Mouse (Mus musculus): Measurements from ENCODE around the gene Ifi35. TPM values are rescaled to one million over a fixed set of nuclear protein-coding genes. Genes with fewer than 3 reads are reported as not detected.

Gene Ifi35
- polyA plus RNA-seq, 1 experiment from 2014 or later = 2.2 TPM

- no peaks in the 10 kb centered on the region for H3K27me3 ChIP-seq
- WGBS = 95% methylated on average over 10 of the region's 10 CpGs
These were observed 3.3 kb downstream of the Ifi35 start for GRCm38 (mm10) chr11:101451536-101451935.

GRCm38 (mm10) chr11:101452093-101452774 is 4.0 kb downstream of the Ifi35 start:
- no peak for ATAC-seq (ENCODE audit: low FRiP score)
- no peak overlapping the region for H3K4me3 ChIP-seq (replicated peaks)
- peaks cover 2% of the 10 kb centered on the region; the same call in 1 of the 2 replicates for H3K36me3 ChIP-seq (replicated peaks)
- H3K27me3 ChIP-seq = no peaks in the 10 kb centered on the region
- H3K27ac ChIP-seq = no peak overlapping the region
- H3K9ac ChIP-seq = no peak overlapping the region
- no peaks in the 10 kb centered on the region for H3K9me3 ChIP-seq
- H3K4me2 ChIP-seq = no peak overlapping the region
- 73% methylated on average over 10 of the region's 10 CpGs for WGBS
- peaks cover 9% of the 10 kb centered on the region for H3K4me1 ChIP-seq

More at GRCm38 (mm10) chr11:101451536-101451935, 3.3 kb downstream of the Ifi35 start:
- no peaks in the 10 kb centered on the region for H3K9me3 ChIP-seq
- H3K4me1 ChIP-seq = peaks cover 9% of the 10 kb centered on the region
- ATAC-seq (ENCODE audit: low FRiP score) = no peak
- no peaks in the 10 kb centered on the region for H3K36me3 ChIP-seq (replicated peaks)
- no peak overlapping the region for H3K4me3 ChIP-seq (replicated peaks)
- H3K4me2 ChIP-seq = no peak overlapping the region
- H3K27ac ChIP-seq = no peak overlapping the region
- no peak overlapping the region for H3K9ac ChIP-seq

GRCm38 (mm10) chr11:101454702-101455101 is 6.5 kb downstream of the Ifi35 start:
- peak; percentile 55; the same call in 1 of the 2 replicates for ATAC-seq (ENCODE audit: low FRiP score)
- no peaks in the 10 kb centered on the region for H3K9me3 ChIP-seq
- H3K4me2 ChIP-seq = peak overlapping the region; percentile 6; the same call in 1 of the 2 replicates
- H3K27ac ChIP-seq = peak overlapping the region; percentile 21
- no peak overlapping the region for H3K9ac ChIP-seq
- peaks cover 9% of the 10 kb centered on the region for H3K4me1 ChIP-seq
- no peaks in the 10 kb centered on the region for H3K27me3 ChIP-seq
- 23% methylated on average over 6 of the region's 6 CpGs for WGBS
- peaks cover 22% of the 10 kb centered on the region for H3K36me3 ChIP-seq (replicated peaks)
- H3K4me3 ChIP-seq (replicated peaks) = no peak overlapping the region

- no peak for ATAC-seq (ENCODE audit: low FRiP score)
- Histone ChIP-seq H3K4me3 (replicated peaks) (no peak overlapping the region), H3K27ac (no peak overlapping the region), H3K36me3 (replicated peaks) (peaks cover 31% of the 10 kb centered on the region), H3K27me3 (no peaks in the 10 kb centered on the region), H3K4me1 (peaks cover 13% of the 10 kb centered on the region), H3K9me3 (no peaks in the 10 kb centered on the region), H3K4me2 (no peak overlapping the region), H3K9ac (no peak overlapping the region)
- WGBS = 94% methylated on average over 7 of the region's 7 CpGs
These were observed 7.4 kb downstream of the Ifi35 start for GRCm38 (mm10) chr11:101455627-101456026.

- Histone ChIP-seq H3K4me3 (replicated peaks) (no peak overlapping the region), H3K27ac (no peak overlapping the region), H3K9me3 (no peaks in the 10 kb centered on the region), H3K27me3 (no peaks in the 10 kb centered on the region), H3K4me2 (no peak overlapping the region), H3K36me3 (replicated peaks) (peaks cover 49% of the 10 kb centered on the region), H3K4me1 (peaks cover 21% of the 10 kb centered on the region), H3K9ac (no peak overlapping the region)
- 92% methylated on average over 9 of the region's 9 CpGs for WGBS
- no peak for ATAC-seq (ENCODE audit: low FRiP score)
These were observed 9.4 kb downstream of the Ifi35 start for GRCm38 (mm10) chr11:101457631-101458030.

- ATAC-seq (ENCODE audit: low FRiP score) = no peak
- H3K4me3 ChIP-seq (replicated peaks) = no peak overlapping the region
- no peak overlapping the region for H3K27ac ChIP-seq
- H3K9me3 ChIP-seq = no peaks in the 10 kb centered on the region
- WGBS = 87% methylated on average over 12 of the region's 12 CpGs
- H3K9ac ChIP-seq = no peak overlapping the region
- peaks cover 49% of the 10 kb centered on the region for H3K36me3 ChIP-seq (replicated peaks)
- no peaks in the 10 kb centered on the region for H3K27me3 ChIP-seq
- H3K4me1 ChIP-seq = peaks cover 27% of the 10 kb centered on the region
- no peak overlapping the region for H3K4me2 ChIP-seq
These were observed 10.0 kb downstream of the Ifi35 start for GRCm38 (mm10) chr11:101458217-101458616.

GRCm38 (mm10) chr11:101459716-101460115 is 11.5 kb downstream of the Ifi35 start:
- no peak for ATAC-seq (ENCODE audit: low FRiP score)
- 39% methylated on average over 4 of the region's 6 CpGs for WGBS
- H3K36me3 ChIP-seq (replicated peaks) = peaks cover 49% of the 10 kb centered on the region
- H3K4me2 ChIP-seq = no peak overlapping the region
- H3K4me1 ChIP-seq = peaks cover 38% of the 10 kb centered on the region
- no peaks in the 10 kb centered on the region for H3K9me3 ChIP-seq
- H3K4me3 ChIP-seq (replicated peaks) = no peak overlapping the region
- H3K27ac ChIP-seq = no peak overlapping the region
- H3K9ac ChIP-seq = no peak overlapping the region
- H3K27me3 ChIP-seq = peaks cover under 1% of the 10 kb centered on the region; the same call in 1 of the 2 replicates

- Histone ChIP-seq H3K27ac (no peak overlapping the region), H3K36me3 (replicated peaks) (peaks cover 49% of the 10 kb centered on the region), H3K4me2 (no peak overlapping the region), H3K4me1 (peaks cover 39% of the 10 kb centered on the region), H3K27me3 (peaks cover 5% of the 10 kb centered on the region; the same call in 1 of the 2 replicates), H3K4me3 (replicated peaks) (no peak overlapping the region), H3K9me3 (no peaks in the 10 kb centered on the region), H3K9ac (no peak overlapping the region)
- 90% methylated on average over 15 of the region's 15 CpGs for WGBS
- ATAC-seq (ENCODE audit: low FRiP score) = no peak
These were observed 12.1 kb downstream of the Ifi35 start for GRCm38 (mm10) chr11:101460321-101460720.

GRCm38 (mm10) chr11:101462141-101462540 is 13.9 kb downstream of the Ifi35 start:
- peak overlapping the region; percentile 36; the same call in 1 of the 2 replicates for H3K27ac ChIP-seq
- H3K4me1 ChIP-seq = peaks cover 48% of the 10 kb centered on the region
- peaks cover 9% of the 10 kb centered on the region; the same call in 1 of the 2 replicates for H3K27me3 ChIP-seq
- H3K4me3 ChIP-seq (replicated peaks) = no peak overlapping the region
- no peaks in the 10 kb centered on the region for H3K9me3 ChIP-seq
- peak overlapping the region; percentile 88 for H3K4me2 ChIP-seq
- peaks cover 48% of the 10 kb centered on the region for H3K36me3 ChIP-seq (replicated peaks)
- H3K9ac ChIP-seq = peak overlapping the region; percentile 25; the same call in 1 of the 2 replicates
- WGBS = 78% methylated on average over 14 of the region's 14 CpGs
- ATAC-seq (ENCODE audit: low FRiP score) = 0 out of 2 replicates have a peak, but pooled peaks have one; percentile 1

DNA sequence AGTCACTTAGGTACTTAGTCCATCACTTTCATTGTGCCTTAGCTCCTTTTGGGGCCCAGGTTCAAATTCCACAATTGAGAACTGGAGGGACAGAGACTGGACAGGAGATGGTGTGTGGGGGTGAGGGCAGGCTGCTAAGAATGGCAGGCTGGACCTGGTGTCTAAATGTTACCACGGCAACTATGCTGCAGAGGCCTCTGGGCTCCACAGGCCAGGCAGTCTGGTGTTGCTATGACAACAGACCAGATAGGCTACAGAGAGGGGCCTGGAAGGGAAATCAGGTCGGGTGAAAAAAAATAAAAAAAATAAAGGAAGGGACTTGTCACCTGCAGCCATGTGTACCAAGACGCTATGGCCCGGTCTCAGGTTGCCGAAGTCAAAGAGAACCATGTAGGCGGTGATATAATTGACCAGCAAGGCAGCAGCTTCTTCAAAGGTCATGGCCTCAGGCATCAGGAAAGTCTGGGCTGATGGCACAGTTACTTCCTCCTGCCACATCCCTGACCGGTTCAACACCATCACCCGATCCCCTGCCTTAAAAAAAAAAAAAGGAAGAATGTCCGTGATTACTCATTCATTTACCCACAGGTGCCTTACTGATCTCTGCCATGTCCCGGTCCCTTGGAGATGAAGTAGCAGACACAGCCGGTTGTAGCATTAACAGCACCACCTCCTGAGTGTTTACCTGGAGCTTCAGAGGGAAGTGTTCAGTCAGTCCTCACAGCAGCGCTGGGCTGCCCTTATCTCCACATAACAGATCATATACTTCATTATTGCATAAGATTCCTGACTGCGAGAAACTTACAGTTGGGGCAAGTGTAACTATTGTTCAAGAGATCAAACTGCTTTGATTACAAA is 14.6 kb downstream of the Ifi35 start:
- peak; percentile 61; the same call in 1 of the 2 replicates for ATAC-seq (ENCODE audit: low FRiP score)
- H3K9ac ChIP-seq = peak overlapping the region; percentile 25; the same call in 1 of the 2 replicates
- peak overlapping the region; percentile 36; the same call in 1 of the 2 replicates for H3K27ac ChIP-seq
- no peaks in the 10 kb centered on the region for H3K9me3 ChIP-seq
- WGBS = 40% methylated on average over 13 of the region's 13 CpGs
- peaks cover 9% of the 10 kb centered on the region; the same call in 1 of the 2 replicates for H3K27me3 ChIP-seq
- peaks cover 46% of the 10 kb centered on the region for H3K36me3 ChIP-seq (replicated peaks)
- H3K4me2 ChIP-seq = peak overlapping the region; percentile 88
- H3K4me3 ChIP-seq (replicated peaks) = peak overlapping the region; percentile 83
- H3K4me1 ChIP-seq = peaks cover 54% of the 10 kb centered on the region

DNA sequence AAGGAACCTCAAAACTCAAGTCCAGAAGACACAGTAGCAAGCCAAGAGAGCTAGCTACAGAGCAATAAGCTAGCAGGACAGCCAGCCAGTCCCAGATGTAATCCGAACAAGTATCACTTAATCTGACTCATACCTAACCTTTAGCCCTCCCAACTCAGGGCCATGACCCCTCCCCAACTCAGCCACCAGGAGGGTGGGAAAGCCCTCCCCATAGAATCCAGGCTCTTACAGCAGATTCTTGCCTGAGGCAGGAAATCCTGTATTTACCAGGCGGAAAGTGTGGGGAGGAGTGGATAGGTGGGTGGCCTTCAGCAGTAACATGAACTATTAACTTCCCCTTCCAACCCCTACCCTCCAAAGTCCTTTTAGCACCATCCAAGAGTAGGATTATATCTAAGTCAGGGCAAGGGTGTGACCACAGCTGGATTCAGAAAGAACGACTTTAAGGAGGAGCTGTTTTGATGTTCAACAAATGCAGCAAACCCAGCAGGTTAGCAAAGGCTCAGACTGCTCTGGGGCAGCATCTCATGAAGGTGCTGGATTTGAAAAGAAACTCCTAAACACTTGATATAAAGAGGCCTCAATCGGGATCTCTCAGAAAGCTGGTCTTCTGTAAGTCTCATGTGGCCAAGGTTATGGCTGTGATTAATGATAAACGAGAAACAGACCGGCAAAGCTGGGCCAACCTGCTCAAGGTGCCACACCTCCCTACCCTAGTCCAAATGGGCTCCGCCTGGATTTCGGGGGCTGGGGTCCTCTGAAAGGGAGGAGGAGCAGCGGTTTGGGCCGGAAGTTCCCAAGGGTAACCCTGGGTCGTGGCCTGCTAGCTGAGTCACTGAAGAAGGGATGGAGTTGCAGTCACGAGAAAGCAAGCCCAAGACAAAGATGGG is 16.2 kb downstream of the Ifi35 start, which contains the start of gene Rnd2:
TSS of gene Rnd2 (plus strand) at position 789 of the 890 bp plus-strand sequence.
- no peak for ATAC-seq (ENCODE audit: low FRiP score)
- Histone ChIP-seq H3K9ac (peak within 1 kb of the TSS; percentile 75), H3K36me3 (replicated peaks) (peaks cover 30% of the 10 kb centered on the region), H3K27me3 (peaks cover 9% of the 10 kb centered on the region; the same call in 1 of the 2 replicates), H3K27ac (peak within 1 kb of the TSS; percentile 88), H3K9me3 (no peaks in the 10 kb centered on the region), H3K4me3 (replicated peaks) (peak within 1 kb of the TSS; percentile 83), H3K4me1 (peaks cover 62% of the 10 kb centered on the region), H3K4me2 (peak within 1 kb of the TSS; percentile 88)
- 17% methylated on average over 12 of the region's 12 CpGs for WGBS

Data from forebrain, embryonic 12.5 days (tissue).